Mouse (Mus musculus) kidney, postnatal 0 days (tissue): ENCODE measurements around the gene Itsn1. TPM values are rescaled to one million over a fixed set of nuclear protein-coding genes. Genes with fewer than 3 reads are reported as not detected.

Source experiments
- ATAC-seq: fragments of 200-750 bp; cut with Nextera tagmentation; replicated peaks from 2 replicates; pipeline ENCODE4 v1.8.0; 2017; ENCODE audit warnings: low read depth, moderate number of reproducible peaks, moderate TSS enrichment, moderate library complexity; ENCODE audit not compliant: low FRiP score
- DNase-seq: peaks from one replicate; pipeline ENCODE4 v3.0.0-alpha.2; 2016; ENCODE audit warnings: low spot score
- H3K27ac ChIP-seq: fragments of 300-500 bp; sonication (generic); 2 replicates; pipeline ENCODE4 v1.5.1; 2014; ENCODE audit warnings: mild to moderate bottlenecking
- H3K27me3 ChIP-seq: fragments of 300-500 bp; sonication (generic); 2 replicates; pipeline ENCODE4 v1.6.1; 2014; ENCODE audit warnings: low read length, mixed read lengths; ENCODE audit not compliant: insufficient read depth
- H3K36me3 ChIP-seq: fragments of 300-500 bp; sonication (generic); 2 replicates; pipeline ENCODE4 v1.6.1; 2014; ENCODE audit warnings: low read length, mixed read lengths; ENCODE audit not compliant: insufficient read depth
- H3K4me1 ChIP-seq: fragments of 300-500 bp; sonication (generic); replicated peaks from 2 replicates; pipeline ENCODE4 v1.6.1; 2014; ENCODE audit warnings: antibody characterized with exemption, low read length, mixed read lengths; ENCODE audit not compliant: insufficient read depth
- H3K4me2 ChIP-seq: fragments of 300-500 bp; sonication (generic); 2 replicates; pipeline ENCODE4 v1.6.1; 2014; ENCODE audit warnings: mild to moderate bottlenecking, low read length, moderate library complexity, mixed read lengths
- H3K4me3 ChIP-seq: fragments of 300-500 bp; sonication (generic); replicated peaks from 2 replicates; pipeline ENCODE4 v1.5.1; 2014; ENCODE audit warnings: low read depth, low read length
- H3K9ac ChIP-seq: fragments of 300-500 bp; sonication (generic); 2 replicates; pipeline ENCODE4 v1.6.1; 2014; ENCODE audit warnings: low read depth, low read length
- H3K9me3 ChIP-seq: fragments of 300-500 bp; sonication (generic); replicated peaks from 2 replicates; pipeline ENCODE4 v1.6.1; 2016; ENCODE audit warnings: low read length, inconsistent platforms, mixed read lengths
- CTCF ChIP-seq: IDR thresholded peaks from 2 replicates; pipeline ENCODE4 v1.5.1; 2016; ENCODE audit warnings: antibody characterized with exemption, low read depth, mild to moderate bottlenecking, moderate library complexity
- WGBS: fragments of 180-500 bp; shearing (Covaris S2); extraction: QIAGEN DNeasy Blood & Tissue Kit; methylation state at CpG from one replicate; pipeline ENCODE4 v1.1.7; 2014; 5-methylcytosine and 5-hydroxymethylcytosine counted together
- polyA plus RNA-seq: library from polyadenylated mRNA; unstranded; fragments of >200 nt; fragmentation: Nextera tagmentation; extraction: Ambion mirVana; gene quantifications from 2 replicates; pipeline ENCODE4 v1.2.1, GENCODE M21; 2015

Itsn1 gene
- polyA plus RNA-seq, 1 experiment from 2014 or later, result 14.4 TPM

- DNase-seq, result no peak
- H3K36me3 ChIP-seq, result peaks cover 10% of the 10 kb centered on the region; the same call in 1 of the 2 replicates
- H3K27me3 ChIP-seq, result no peaks in the 10 kb centered on the region
- no peak for TF ChIP-seq CTCF
- H3K4me3 ChIP-seq, result no peak overlapping the region
- H3K9ac ChIP-seq, result no peak overlapping the region
- no peaks in the 10 kb centered on the region for H3K9me3 ChIP-seq
- H3K4me2 ChIP-seq, result no peak overlapping the region
- 56% methylated on average over 7 of the region's 7 CpGs for WGBS
- no peak for ATAC-seq
- no peak overlapping the region for H3K27ac ChIP-seq
- no peaks in the 10 kb centered on the region for H3K4me1 ChIP-seq
Observed at GRCm38 (mm10) chr16:91689791-91690190, 39.3 kb upstream of the Itsn1 start.

- WGBS, result 25% methylated on average over 14 of the region's 14 CpGs
- Histone ChIP-seq H3K4me3 (no peak overlapping the region), H3K4me2 (no peak overlapping the region), H3K9ac (no peak overlapping the region), H3K4me1 (peaks cover 4% of the 10 kb centered on the region; the same call in 1 of the 2 replicates), H3K9me3 (no peaks in the 10 kb centered on the region), H3K36me3 (peaks cover 11% of the 10 kb centered on the region; the same call in 1 of the 2 replicates), H3K27me3 (no peaks in the 10 kb centered on the region), H3K27ac (no peak overlapping the region)
- DNase-seq, result peak; percentile 96
- TF ChIP-seq CTCF, result peak; percentile 98
- peak; percentile 91 for ATAC-seq
Observed at GRCm38 (mm10) chr16:91694455-91695084, 34.5 kb upstream of the Itsn1 start.

- 21% methylated on average over 8 of the region's 8 CpGs for WGBS
- no peak for ATAC-seq
- Histone ChIP-seq H3K9ac (no peak overlapping the region), H3K4me2 (0 out of 2 replicates have a peak overlapping the region, but pooled peaks have one; percentile 5), H3K4me3 (no peak overlapping the region), H3K27me3 (no peaks in the 10 kb centered on the region), H3K36me3 (peaks cover 11% of the 10 kb centered on the region; the same call in 1 of the 2 replicates), H3K4me1 (peaks cover 4% of the 10 kb centered on the region; the same call in 1 of the 2 replicates), H3K27ac (peak overlapping the region; percentile 64; the same call in 1 of the 2 replicates), H3K9me3 (no peaks in the 10 kb centered on the region)
- no peak for TF ChIP-seq CTCF
- DNase-seq, result peak; percentile 72
Observed at GRCm38 (mm10) chr16:91695108-91695755, 33.8 kb upstream of the Itsn1 start.

GRCm38 (mm10) chr16:91698995-91699394 lies 30.1 kb upstream of the Itsn1 start:
- no peak for ATAC-seq
- Histone ChIP-seq H3K9me3 (no peaks in the 10 kb centered on the region), H3K4me3 (no peak overlapping the region), H3K9ac (no peak overlapping the region), H3K4me1 (peaks cover 4% of the 10 kb centered on the region; the same call in 1 of the 2 replicates), H3K4me2 (no peak overlapping the region), H3K36me3 (peaks cover 11% of the 10 kb centered on the region; the same call in 1 of the 2 replicates), H3K27ac (no peak overlapping the region), H3K27me3 (no peaks in the 10 kb centered on the region)
- WGBS, result 88% methylated on average over 1 of the region's 1 CpGs
- no peak for TF ChIP-seq CTCF
- no peak for DNase-seq

- Histone ChIP-seq H3K4me3 (no peak overlapping the region), H3K27me3 (no peaks in the 10 kb centered on the region), H3K4me2 (no peak overlapping the region), H3K9me3 (no peaks in the 10 kb centered on the region), H3K27ac (peak overlapping the region; percentile 27; the same call in 1 of the 2 replicates), H3K4me1 (no peaks in the 10 kb centered on the region), H3K9ac (no peak overlapping the region), H3K36me3 (peaks cover 19% of the 10 kb centered on the region)
- ATAC-seq (peak; percentile 63; the same call in 1 of the 2 replicates), DNase-seq (peak; percentile 84)
- no peak for TF ChIP-seq CTCF
- WGBS, result 32% methylated on average over 13 of the region's 13 CpGs
Observed at GRCm38 (mm10) chr16:91701908-91702307, 27.2 kb upstream of the Itsn1 start.

- H3K4me2 ChIP-seq, result no peak overlapping the region
- peaks cover 20% of the 10 kb centered on the region for H3K36me3 ChIP-seq
- no peaks in the 10 kb centered on the region for H3K27me3 ChIP-seq
- no peak overlapping the region for H3K9ac ChIP-seq
- no peaks in the 10 kb centered on the region for H3K9me3 ChIP-seq
- peak; percentile 46 for TF ChIP-seq CTCF
- H3K4me1 ChIP-seq, result no peaks in the 10 kb centered on the region
- DNase-seq (peak; percentile 60), ATAC-seq (peak; percentile 68)
- 28% methylated on average over 3 of the region's 3 CpGs for WGBS
- H3K27ac ChIP-seq, result no peak overlapping the region
- no peak overlapping the region for H3K4me3 ChIP-seq
Observed at GRCm38 (mm10) chr16:91702771-91703188, 26.3 kb upstream of the Itsn1 start.
